Comparison of ENCODE assay signal across 26 mouse cellular contexts in genomic region chr6:49272863-49273262, GRCm38 (mm10). TPM values are rescaled to one million over a fixed set of nuclear protein-coding genes. Genes with fewer than 3 reads are reported as not detected.
DNase-seq lines count a peak whose midpoint lies in the region; ATAC-seq and TF ChIP-seq lines count a peak whose summit lies in the region.
"Had no signal": no experiment of that assay in that cellular context is flagged by ENCODE, and none has a peak within 500 bp of the region (broad histone marks: within the 10 kb centered on the region; RNA-seq: fewer than 3 reads in every experiment).

No protein-coding gene starts in this region.

- H3K36me3 ChIP-seq in midbrain, embryonic 11.5 days (ENCODE audit: control insufficient read depth, insufficient read depth, low read length): no peaks in the 10 kb centered on the region
- H3K36me3 ChIP-seq in midbrain, embryonic 10.5 days: no peaks in the 10 kb centered on the region
- H3K36me3 ChIP-seq in ES-E14 (ENCODE audit: control insufficient read depth, insufficient read depth, low read length, poor library complexity, severe bottlenecking): peaks cover 6% of the 10 kb centered on the region; the same call in 1 of the 2 replicates
- H3K36me3 ChIP-seq: embryonic facial prominence, embryonic 13.5 days; embryonic facial prominence, embryonic 15.5 days; forebrain, embryonic 10.5 days; forebrain, embryonic 12.5 days had no signal

- no peak overlapping the region for H3K9ac ChIP-seq in midbrain, embryonic 11.5 days (ENCODE audit: low read length)
- H3K9ac ChIP-seq in ES-E14 (ENCODE audit: insufficient read depth, low read depth, low read length, poor library complexity, severe bottlenecking): no peak overlapping the region
- H3K9ac ChIP-seq: embryonic facial prominence, embryonic 13.5 days; embryonic facial prominence, embryonic 15.5 days; forebrain, embryonic 12.5 days had no signal

- no peaks in the 10 kb centered on the region for H3K9me3 ChIP-seq in midbrain, embryonic 11.5 days (ENCODE audit: control insufficient read depth, low read length)
- H3K9me3 ChIP-seq in midbrain, embryonic 10.5 days (replicated peaks): no peaks in the 10 kb centered on the region
- peaks cover 7% of the 10 kb centered on the region; the same call in 1 of the 2 replicates for H3K9me3 ChIP-seq in ES-E14 (ENCODE audit: control insufficient read depth, insufficient read depth, low read depth, low read length)
- H3K9me3 ChIP-seq: embryonic facial prominence, embryonic 13.5 days; embryonic facial prominence, embryonic 15.5 days; forebrain, embryonic 12.5 days had no signal

- H3K27ac ChIP-seq in midbrain, embryonic 11.5 days (ENCODE audit: low read depth, low read length): no peak overlapping the region
- H3K27ac ChIP-seq in midbrain, embryonic 10.5 days (replicated peaks): no peak overlapping the region
- H3K27ac ChIP-seq in ES-E14 (ENCODE audit: insufficient read depth, low read depth, low read length, poor library complexity, severe bottlenecking): peak overlapping the region; percentile 26; the same call in 1 of the 2 replicates
- H3K27ac ChIP-seq: embryonic facial prominence, embryonic 13.5 days; embryonic facial prominence, embryonic 15.5 days; forebrain, embryonic 10.5 days; forebrain, embryonic 12.5 days had no signal

- H3K4me1 ChIP-seq in midbrain, embryonic 11.5 days (ENCODE audit: control insufficient read depth, insufficient read depth, low read length): peaks cover 4% of the 10 kb centered on the region
- peaks cover 10% of the 10 kb centered on the region for H3K4me1 ChIP-seq in midbrain, embryonic 10.5 days
- H3K4me1 ChIP-seq in ES-E14 (ENCODE audit: control insufficient read depth in 2 of 2, insufficient read depth in 2 of 2, low read length in 2 of 2, poor library complexity in 1 of 2): peaks cover 3 to 8% of the 10 kb centered on the region in 2 experiments; a peak in 3 of 4 replicates
- H3K4me1 ChIP-seq: embryonic facial prominence, embryonic 13.5 days; embryonic facial prominence, embryonic 15.5 days had no signal

- no peak overlapping the region for H3K4me3 ChIP-seq in midbrain, embryonic 11.5 days (ENCODE audit: low read depth, low read length)
- no peak overlapping the region for H3K4me3 ChIP-seq in midbrain, embryonic 10.5 days
- no peak overlapping the region for H3K4me3 ChIP-seq in ES-E14 (ENCODE audit: insufficient read depth in 1 of 2, low read depth in 1 of 2, low read length in 2 of 2, poor library complexity in 1 of 2, severe bottlenecking in 1 of 2)
- H3K4me3 ChIP-seq: embryonic facial prominence, embryonic 13.5 days; embryonic facial prominence, embryonic 15.5 days; erythroblast, embryonic 14.5 days; forebrain, embryonic 10.5 days; forebrain, embryonic 12.5 days had no signal

- no peak overlapping the region for H3K4me2 ChIP-seq in midbrain, embryonic 11.5 days
- H3K4me2 ChIP-seq: embryonic facial prominence, embryonic 13.5 days; embryonic facial prominence, embryonic 15.5 days; forebrain, embryonic 12.5 days had no signal

- 89% methylated on average over 2 of the region's 2 CpGs for WGBS in midbrain, embryonic 11.5 days
- 84% methylated on average over 2 of the region's 2 CpGs for WGBS in midbrain, embryonic 10.5 days

- no peaks in the 10 kb centered on the region for H3K27me3 ChIP-seq in midbrain, embryonic 11.5 days (ENCODE audit: control insufficient read depth, insufficient read depth, low read length)
- no peaks in the 10 kb centered on the region for H3K27me3 ChIP-seq in midbrain, embryonic 10.5 days (ENCODE audit: low read depth, poor library complexity, severe bottlenecking)
- H3K27me3 ChIP-seq: CH12.LX; embryonic facial prominence, embryonic 13.5 days; embryonic facial prominence, embryonic 15.5 days; forebrain, embryonic 12.5 days had no signal

- no peak for ATAC-seq in midbrain, embryonic 11.5 days (ENCODE audit: low FRiP score)
- ATAC-seq: CD4-positive, CD25-positive, alpha-beta regulatory T cell, adult 4 months; forebrain, embryonic 14.5 days; forebrain, embryonic 16.5 days had no signal

- peak; percentile 73 for DNase-seq in midbrain, embryonic 11.5 days (ENCODE audit: low spot score, missing footprints)
- DNase-seq in midbrain, embryonic 10.5 days (ENCODE audit: low spot score): no peak
- DNase-seq in ES-E14 (ENCODE audit: low read depth, low spot score): no peak
- peak; percentile 58 for DNase-seq in ZHBTc4 (ENCODE audit: low read depth, low spot score)
- no peak for DNase-seq in embryo, embryonic 10.5 days (ENCODE audit: low spot score)
- no peak for DNase-seq in liver
- DNase-seq: adrenal gland, adult 2 months; adrenal gland, postnatal 10 days; adrenal gland, postnatal 25 days; B cell, adult 2 months; cerebellum, adult 11 months; cerebellum, adult 18-20 months; cerebellum, adult 9-10 months; cerebellum, postnatal 10 days; cerebellum, postnatal 25 days; embryo, embryonic 11 days had no signal

- in situ Hi-C loops in ES-E14 (cut with MboI; ENCODE audit: low sequenced_read_pairs in 2 of 2, unreplicated experiment in 2 of 2): no loop called here

TF ChIP-seq in ES-E14, 5 proteins besides CTCF, POLR2A, EP300 and RAD21:
- no peak for TF ChIP-seq HCFC1 (IDR thresholded peaks at IDR 0.05; ENCODE audit: borderline replicate concordance, insufficient read depth, low read length)

RNA-seq across cellular contexts. Expression of gene Tra2a, which starts 9.0 kb away (rescaled TPM):
- 57.6 and 61.2 TPM in 2 replicates for polyA plus RNA-seq in midbrain, embryonic 11.5 days (2014; fragmentation: Nextera tagmentation; extraction: Ambion mirVana)
- polyA plus RNA-seq in midbrain, embryonic 10.5 days (2016; fragmentation: Nextera tagmentation; extraction: Ambion mirVana): 121 and 126 TPM in 2 replicates
- total RNA-seq in ES-E14 (2012; rRNA removed): 105 and 136 TPM in 2 replicates

RNA-seq across cellular contexts. Expression of gene Ccdc126, which starts 46.2 kb away (rescaled TPM):
- 6.4 and 7.6 TPM in 2 replicates for polyA plus RNA-seq in midbrain, embryonic 11.5 days (2014; fragmentation: Nextera tagmentation; extraction: Ambion mirVana)
- polyA plus RNA-seq in midbrain, embryonic 10.5 days (2016; fragmentation: Nextera tagmentation; extraction: Ambion mirVana): 4.7 and 5.6 TPM in 2 replicates
- 8.4 and 8.7 TPM in 2 replicates for total RNA-seq in ES-E14 (2012; rRNA removed)
- polyA plus RNA-seq: erythroblast, embryonic 14.5 days had no signal

RNA-seq across cellular contexts. Expression of gene Igf2bp3, which starts 58.1 kb away (rescaled TPM):
- 145 and 155 TPM in 2 replicates for polyA plus RNA-seq in midbrain, embryonic 11.5 days (2014; fragmentation: Nextera tagmentation; extraction: Ambion mirVana)
- polyA plus RNA-seq in midbrain, embryonic 10.5 days (2016; fragmentation: Nextera tagmentation; extraction: Ambion mirVana): 134 and 148 TPM in 2 replicates
- 20.0 and 32.8 TPM in 2 replicates for total RNA-seq in ES-E14 (2012; rRNA removed)
- polyA plus RNA-seq: cortical plate, adult 2 months had no signal

Comparison
In these comparisons a context has a peak if more than half of its experiments do, and no peak if none do; other contexts are left out.
1. DNase-seq: peak in midbrain, embryonic 11.5 days (single experiment) and ZHBTc4 (single experiment); none in midbrain, embryonic 10.5 days (single experiment), ES-E14 (single experiment), embryo, embryonic 10.5 days (single experiment) and liver (single experiment).